Mouse (Mus musculus) limb, embryonic 11.5 days (tissue): Measurements from ENCODE around the gene Pacrg. TPM values are rescaled to one million over a fixed set of nuclear protein-coding genes. Genes with fewer than 3 reads are reported as not detected.

Experiments
- ATAC-seq: fragments of 200-750 bp; cut with Nextera tagmentation; 2 replicates; pipeline ENCODE4 v1.8.0; 2017; ENCODE audit warnings: low read depth; ENCODE audit not compliant: insufficient number of reproducible peaks, low FRiP score, low TSS enrichment
- DNase-seq: peaks from one replicate; pipeline ENCODE4 v3.0.0-alpha.2; 2015; ENCODE audit warnings: low spot score
- H3K27ac ChIP-seq: fragments of 300-500 bp; sonication (generic); replicated peaks from 2 replicates; pipeline ENCODE4 v1.5.1; 2014; ENCODE audit warnings: low read depth, mild to moderate bottlenecking, low read length
- H3K27me3 ChIP-seq: fragments of 300-500 bp; sonication (generic); 2 replicates; pipeline ENCODE4 v1.6.1; 2014; ENCODE audit warnings: mild to moderate bottlenecking, low read length, mixed read lengths; ENCODE audit not compliant: control insufficient read depth, insufficient read depth
- H3K36me3 ChIP-seq: fragments of 300-500 bp; sonication (generic); 2 replicates; pipeline ENCODE4 v1.6.1; 2014; ENCODE audit warnings: mild to moderate bottlenecking, low read length, moderate library complexity, mixed read lengths; ENCODE audit not compliant: control insufficient read depth, insufficient read depth
- H3K4me1 ChIP-seq: fragments of 300-500 bp; sonication (generic); 2 replicates; pipeline ENCODE4 v1.6.1; 2014; ENCODE audit warnings: low read length, mixed read lengths; ENCODE audit not compliant: control insufficient read depth, insufficient read depth
- H3K4me2 ChIP-seq: fragments of 300-500 bp; sonication (generic); 2 replicates; pipeline ENCODE4 v1.6.1; 2014; ENCODE audit warnings: low read depth, mild to moderate bottlenecking, moderate library complexity; ENCODE audit not compliant: severe bottlenecking
- H3K4me3 ChIP-seq: fragments of 300-500 bp; sonication (generic); 2 replicates; pipeline ENCODE4 v1.5.1; 2014; ENCODE audit warnings: low read depth, low read length
- H3K9ac ChIP-seq: fragments of 300-500 bp; sonication (generic); 2 replicates; pipeline ENCODE4 v1.6.1; 2014; ENCODE audit warnings: mild to moderate bottlenecking, low read length
- H3K9me3 ChIP-seq: fragments of 300-500 bp; sonication (generic); 2 replicates; pipeline ENCODE4 v1.6.1; 2016; ENCODE audit warnings: low read length; ENCODE audit not compliant: control insufficient read depth
- WGBS: fragments of 180-500 bp; shearing (Covaris S2); extraction: QIAGEN DNeasy Blood & Tissue Kit; methylation state at CpG from one replicate; pipeline ENCODE4 v1.1.7; 2014; 5-methylcytosine and 5-hydroxymethylcytosine counted together
- polyA plus RNA-seq: library from polyadenylated mRNA; unstranded; fragments of >200 nt; fragmentation: Nextera tagmentation; extraction: Ambion mirVana; gene quantifications from 2 replicates; pipeline ENCODE4 v1.2.1, GENCODE M21; 2014

The Pacrg gene
- polyA plus RNA-seq, 1 experiment from 2014 or later = 1.3 TPM

GRCm38 (mm10) chr17:10401529-10401928 lies 438.6 kb downstream of the Pacrg start:
- H3K36me3 ChIP-seq = no peaks in the 10 kb centered on the region
- ATAC-seq (no peak), DNase-seq (no peak)
- H3K27ac ChIP-seq = no peak overlapping the region
- WGBS = 79% methylated on average over 3 of the region's 3 CpGs
- H3K4me1 ChIP-seq = peaks cover 21% of the 10 kb centered on the region
- H3K9ac ChIP-seq = no peak overlapping the region
- no peak overlapping the region for H3K4me3 ChIP-seq
- H3K4me2 ChIP-seq = no peak overlapping the region
- no peaks in the 10 kb centered on the region for H3K9me3 ChIP-seq
- no peaks in the 10 kb centered on the region for H3K27me3 ChIP-seq

- no peak overlapping the region for H3K27ac ChIP-seq
- peaks cover 24% of the 10 kb centered on the region for H3K4me1 ChIP-seq
- DNase-seq = no peak
- H3K4me2 ChIP-seq = no peak overlapping the region
- H3K9me3 ChIP-seq = no peaks in the 10 kb centered on the region
- no peaks in the 10 kb centered on the region for H3K27me3 ChIP-seq
- no peak for ATAC-seq
- no peak overlapping the region for H3K4me3 ChIP-seq
- no peaks in the 10 kb centered on the region for H3K36me3 ChIP-seq
- H3K9ac ChIP-seq = no peak overlapping the region
- WGBS = 83% methylated on average over 10 of the region's 10 CpGs
These were observed 440.4 kb downstream of the Pacrg start for GRCm38 (mm10) chr17:10399706-10400105.

- H3K4me2 ChIP-seq = no peak overlapping the region
- ATAC-seq (peak; percentile 44; the same call in 1 of the 2 replicates), DNase-seq (no peak)
- no peaks in the 10 kb centered on the region for H3K36me3 ChIP-seq
- no peak overlapping the region for H3K4me3 ChIP-seq
- H3K9ac ChIP-seq = no peak overlapping the region
- peaks cover 24% of the 10 kb centered on the region for H3K4me1 ChIP-seq
- no peaks in the 10 kb centered on the region for H3K9me3 ChIP-seq
- no peaks in the 10 kb centered on the region for H3K27me3 ChIP-seq
- WGBS = 60% methylated on average over 5 of the region's 5 CpGs
- 0 out of 2 replicates have a peak overlapping the region, but pooled peaks have one; percentile 67 for H3K27ac ChIP-seq
These were observed 441.2 kb downstream of the Pacrg start for GRCm38 (mm10) chr17:10398871-10399270.

GRCm38 (mm10) chr17:10397924-10398627 lies 442.0 kb downstream of the Pacrg start:
- 63% methylated on average over 10 of the region's 10 CpGs for WGBS
- no peak overlapping the region for H3K9ac ChIP-seq
- H3K4me2 ChIP-seq = no peak overlapping the region
- H3K4me3 ChIP-seq = no peak overlapping the region
- H3K4me1 ChIP-seq = peaks cover 24% of the 10 kb centered on the region
- no peaks in the 10 kb centered on the region for H3K9me3 ChIP-seq
- H3K27me3 ChIP-seq = no peaks in the 10 kb centered on the region
- DNase-seq = no peak
- peak overlapping the region; percentile 67; the same call in 1 of the 2 replicates for H3K27ac ChIP-seq
- ATAC-seq = no peak
- H3K36me3 ChIP-seq = no peaks in the 10 kb centered on the region

GRCm38 (mm10) chr17:10397336-10397735 lies 442.8 kb downstream of the Pacrg start:
- Histone ChIP-seq H3K4me1 (peaks cover 24% of the 10 kb centered on the region), H3K9me3 (no peaks in the 10 kb centered on the region), H3K27ac (0 out of 2 replicates have a peak overlapping the region, but pooled peaks have one; percentile 8), H3K27me3 (no peaks in the 10 kb centered on the region), H3K4me2 (no peak overlapping the region), H3K36me3 (no peaks in the 10 kb centered on the region), H3K4me3 (no peak overlapping the region), H3K9ac (no peak overlapping the region)
- ATAC-seq (no peak), DNase-seq (no peak)
- 47% methylated on average over 11 of the region's 11 CpGs for WGBS

- Histone ChIP-seq H3K4me1 (peaks cover 24% of the 10 kb centered on the region), H3K27ac (no peak overlapping the region)
These were observed 443.2 kb downstream of the Pacrg start for GRCm38 (mm10) chr17:10396863-10397262.

GRCm38 (mm10) chr17:10394855-10395254 lies 445.3 kb downstream of the Pacrg start:
- no peak for ATAC-seq
- Histone ChIP-seq H3K36me3 (no peaks in the 10 kb centered on the region), H3K4me1 (peaks cover 22% of the 10 kb centered on the region), H3K9me3 (no peaks in the 10 kb centered on the region), H3K4me3 (no peak overlapping the region), H3K27me3 (no peaks in the 10 kb centered on the region), H3K27ac (no peak overlapping the region), H3K9ac (no peak overlapping the region), H3K4me2 (no peak overlapping the region)
- no peak for DNase-seq
- WGBS = 77% methylated on average over 8 of the region's 8 CpGs

More at GRCm38 (mm10) chr17:10396863-10397262, 443.2 kb downstream of the Pacrg start:
- no peak for DNase-seq
- Histone ChIP-seq H3K4me3 (no peak overlapping the region), H3K27me3 (no peaks in the 10 kb centered on the region), H3K4me2 (no peak overlapping the region), H3K9me3 (no peaks in the 10 kb centered on the region), H3K36me3 (no peaks in the 10 kb centered on the region), H3K9ac (no peak overlapping the region)
- WGBS = 85% methylated on average over 6 of the region's 6 CpGs
- ATAC-seq = no peak

- H3K4me3 ChIP-seq = no peak overlapping the region
- DNase-seq (no peak), ATAC-seq (no peak)
- no peaks in the 10 kb centered on the region for H3K36me3 ChIP-seq
- no peak overlapping the region for H3K27ac ChIP-seq
- H3K4me2 ChIP-seq = no peak overlapping the region
- H3K9me3 ChIP-seq = no peaks in the 10 kb centered on the region
- peaks cover 18% of the 10 kb centered on the region for H3K4me1 ChIP-seq
- WGBS = 77% methylated on average over 4 of the region's 4 CpGs
- H3K9ac ChIP-seq = no peak overlapping the region
- no peaks in the 10 kb centered on the region for H3K27me3 ChIP-seq
These were observed 446.3 kb downstream of the Pacrg start for GRCm38 (mm10) chr17:10393766-10394165.
